Mouse (Mus musculus) megakaryocyte, embryonic 14.5 days (primary cell): ENCODE data around the gene Adcy7. TPM values are rescaled to one million over a fixed set of nuclear protein-coding genes. Genes with fewer than 3 reads are reported as not detected.

ENCODE experiments used
- H3K27me3 ChIP-seq: replicated peaks from 2 replicates; pipeline ENCODE3; 2012; ENCODE audit warnings: inconsistent platforms
- H3K36me3 ChIP-seq: replicated peaks from 2 replicates; pipeline ENCODE3; 2012; ENCODE audit warnings: low read length, inconsistent platforms, mixed read lengths
- H3K4me1 ChIP-seq: 2 replicates; pipeline ENCODE4 v1.6.1; 2012; ENCODE audit warnings: inconsistent platforms
- H3K4me3 ChIP-seq: replicated peaks from 2 replicates; pipeline ENCODE3; 2012; ENCODE audit warnings: moderate library complexity, mild to moderate bottlenecking, inconsistent platforms
- H3K9me3 ChIP-seq: 2 replicates; pipeline ENCODE4 v1.6.1; 2012; ENCODE audit warnings: inconsistent platforms
- FLI1 ChIP-seq: IDR thresholded peaks from 2 replicates; pipeline ENCODE4 v1.6.1; 2012; ENCODE audit warnings: low read length, inconsistent platforms, mixed read lengths
- GATA1 ChIP-seq: IDR thresholded peaks from 3 replicates; pipeline ENCODE4 v1.6.1; 2012; ENCODE audit warnings: mixed read lengths, low read length, inconsistent platforms, borderline replicate concordance
- polyA plus RNA-seq: library from polyadenylated mRNA; stranded (reverse); fragments of >175 nt; gene quantifications from 2 replicates; pipeline ENCODE4 v1.2.3, GENCODE M21; 2012; ENCODE audit warnings: low replicate concordance; ENCODE audit not compliant: insufficient read depth

Adcy7 gene
- polyA plus RNA-seq, 1 experiment, result 7.8 TPM

GRCm38 (mm10) chr8:88371522-88371921 lies 99.3 kb downstream of the Adcy7 start:
- Histone ChIP-seq H3K27me3 (peaks cover 53% of the 10 kb centered on the region), H3K9me3 (peaks cover 11% of the 10 kb centered on the region), H3K4me3 (no peak overlapping the region), H3K4me1 (peaks cover 4% of the 10 kb centered on the region; the same call in 1 of the 2 replicates), H3K36me3 (no peaks in the 10 kb centered on the region)
- TF ChIP-seq GATA1, result no peak
- no peak for TF ChIP-seq FLI1

- TF ChIP-seq FLI1 (no peak), GATA1 (no peak)
- Histone ChIP-seq H3K36me3 (no peaks in the 10 kb centered on the region), H3K4me1 (peaks cover 11% of the 10 kb centered on the region), H3K4me3 (no peak overlapping the region), H3K9me3 (no peaks in the 10 kb centered on the region; the same call in none of the 2 replicates), H3K27me3 (peaks cover 64% of the 10 kb centered on the region)
Observed at GRCm38 (mm10) chr8:88376836-88377582, 104.8 kb downstream of the Adcy7 start.

Other genes with a start within 250 kb of the Adcy7 start
- gene Cnep1r1, start 153.6 kb upstream of the Adcy7 start, polyA plus RNA-seq, result 12.7 TPM in 1 of 2 replicates, not detected in the other
- 1.0 and 2.9 TPM in 2 replicates for gene Heatr3, start 134.5 kb upstream of the Adcy7 start, polyA plus RNA-seq
- 3.2 and 5.4 TPM in 2 replicates for gene Tent4b, start 73.2 kb upstream of the Adcy7 start, polyA plus RNA-seq
- 39.5 and 80.4 TPM in 2 replicates for gene Brd7, start 89.8 kb downstream of the Adcy7 start, polyA plus RNA-seq
- 1.3 TPM in 1 of 2 replicates, not detected in the other for gene Nkd1, start 249.0 kb downstream of the Adcy7 start, polyA plus RNA-seq